Mouse (Mus musculus): ENCODE data around the gene Arhgef10l.
A peak's percentile ranks its signal among the peaks of the same experiment; 100 is the strongest.

Gene Arhgef10l

DNA sequence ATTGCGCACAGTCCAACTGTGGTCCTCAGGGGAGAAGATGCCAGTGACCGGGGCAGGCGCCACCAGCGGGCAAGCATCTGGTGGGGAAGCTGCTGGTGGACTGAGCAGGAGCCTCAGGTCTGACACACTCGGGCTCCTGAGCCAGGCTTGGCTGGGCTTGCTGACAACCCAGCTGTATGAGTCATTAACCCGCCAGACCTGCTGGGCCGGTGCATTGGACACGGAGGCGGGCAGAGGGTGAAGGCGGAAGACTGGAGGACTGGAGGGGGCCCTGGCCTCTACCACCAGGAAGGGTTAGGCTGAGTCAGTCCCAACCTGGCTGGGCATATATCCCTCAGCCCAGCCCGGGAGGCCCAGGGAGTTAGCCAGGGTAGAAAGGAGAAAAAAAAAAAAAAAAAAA is at the start of gene Arhgef10l:
TSS of gene Arhgef10l (minus strand) at position 253 of the 400 bp plus-strand sequence.
- DNase-seq (ENCODE audit: low spot score in 2 of 2), result no peak

DNA sequence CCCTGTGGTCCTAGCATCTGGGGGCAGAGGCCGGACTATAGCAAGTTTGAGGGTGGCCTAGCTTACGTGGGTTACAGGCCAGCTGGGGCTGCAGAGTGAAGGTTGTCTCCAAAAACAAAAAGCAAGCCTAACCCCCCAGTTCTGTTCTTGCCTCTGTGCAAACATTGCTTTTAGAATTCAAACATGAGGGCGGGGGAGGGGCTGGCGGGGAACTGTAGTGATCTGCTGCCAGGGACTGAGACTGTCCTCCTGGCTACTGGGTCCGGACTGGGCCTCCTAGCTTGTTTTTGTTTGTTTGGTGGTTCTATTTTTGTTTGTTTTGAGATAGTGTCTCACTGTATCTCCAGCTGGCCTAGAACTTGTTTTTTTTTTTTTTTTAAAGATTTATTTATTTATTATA is 48.8 kb upstream of the Arhgef10l start:
- no peak for DNase-seq (ENCODE audit: low spot score in 2 of 2)

GRCm38 (mm10) chr4:140713480-140714365 is 47.9 kb upstream of the Arhgef10l start:
- peak; percentile 69 to 84 for DNase-seq (ENCODE audit: low spot score in 2 of 2)

GRCm38 (mm10) chr4:140711360-140711759 is 45.5 kb upstream of the Arhgef10l start:
- DNase-seq (ENCODE audit: low spot score in 2 of 2), result no peak

DNA sequence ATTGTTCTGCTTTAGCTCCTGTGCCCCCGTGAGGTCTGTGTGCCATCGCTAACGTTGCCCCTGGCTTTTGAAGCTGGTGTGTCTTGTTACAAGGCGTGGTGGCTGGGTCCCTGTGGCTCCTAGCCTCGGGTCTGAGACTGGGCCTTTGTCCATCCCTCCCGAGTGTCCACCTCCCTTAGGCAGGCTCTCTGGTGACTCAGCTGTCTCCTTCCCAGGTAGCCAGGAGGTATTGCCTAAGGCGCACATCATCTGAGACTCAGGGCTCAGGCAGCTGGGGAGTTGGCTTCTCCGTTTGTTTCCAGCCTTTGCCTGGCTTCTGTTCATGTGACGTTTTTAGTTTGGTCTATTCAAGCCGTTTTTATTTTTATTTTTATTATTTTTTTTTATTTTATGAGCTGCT is 45.0 kb upstream of the Arhgef10l start:
- no peak for DNase-seq (ENCODE audit: low spot score in 2 of 2)

GRCm38 (mm10) chr4:140709617-140710016 is 43.8 kb upstream of the Arhgef10l start:
- no peak for DNase-seq (ENCODE audit: low spot score in 2 of 2)

DNA sequence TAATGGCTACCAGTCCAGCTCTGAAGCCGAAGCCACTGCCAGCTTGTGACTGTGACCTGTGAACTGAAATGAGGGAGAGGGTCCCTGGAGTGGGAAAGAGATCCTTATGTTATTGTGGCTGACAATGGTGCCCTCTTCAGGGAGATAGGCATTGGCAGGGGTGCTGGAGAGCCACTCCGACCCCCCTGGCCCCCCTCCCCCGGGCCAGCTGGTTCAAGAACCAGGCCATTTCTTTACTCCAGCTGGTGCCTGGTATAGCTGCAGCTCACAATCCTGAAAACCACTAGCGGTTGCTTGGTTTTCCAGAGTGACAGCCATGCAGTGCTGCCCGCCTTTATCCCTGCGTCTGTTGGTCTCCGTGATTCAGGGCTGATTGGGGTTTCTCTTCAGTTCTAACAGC is 43.3 kb upstream of the Arhgef10l start:
- DNase-seq (ENCODE audit: low spot score in 2 of 2), result no peak

DNA sequence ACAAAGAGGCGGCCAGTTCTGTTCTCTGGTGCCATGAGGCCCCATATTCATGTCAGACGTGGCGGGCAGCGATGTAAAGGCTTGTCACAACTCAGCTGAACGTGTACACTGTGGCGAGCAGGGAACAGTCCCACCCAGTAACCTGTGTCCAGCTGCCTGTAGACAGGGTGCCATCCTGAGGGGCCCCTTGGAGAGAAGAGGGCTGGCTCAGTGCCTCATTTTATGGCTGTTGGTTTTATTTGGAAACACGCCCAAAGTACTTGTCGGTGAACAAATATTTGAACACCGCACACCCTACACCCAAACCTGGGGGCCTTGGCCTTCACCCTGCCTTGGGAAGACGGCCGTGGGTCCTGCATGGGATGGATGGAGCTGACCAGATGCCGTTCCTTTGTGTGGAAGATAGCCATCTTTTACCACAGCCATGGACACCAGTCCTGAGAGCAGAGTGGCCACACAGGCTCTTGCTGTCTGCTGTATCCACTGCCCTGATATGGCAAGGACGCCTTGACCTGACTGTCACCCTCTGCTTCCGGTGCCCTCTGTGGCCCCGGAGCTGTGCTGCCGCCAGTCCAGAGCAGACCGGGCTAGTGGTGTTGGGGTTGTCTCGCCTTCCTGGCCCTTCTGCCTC is 42.6 kb upstream of the Arhgef10l start:
- no peak for DNase-seq (ENCODE audit: low spot score in 2 of 2)

DNA sequence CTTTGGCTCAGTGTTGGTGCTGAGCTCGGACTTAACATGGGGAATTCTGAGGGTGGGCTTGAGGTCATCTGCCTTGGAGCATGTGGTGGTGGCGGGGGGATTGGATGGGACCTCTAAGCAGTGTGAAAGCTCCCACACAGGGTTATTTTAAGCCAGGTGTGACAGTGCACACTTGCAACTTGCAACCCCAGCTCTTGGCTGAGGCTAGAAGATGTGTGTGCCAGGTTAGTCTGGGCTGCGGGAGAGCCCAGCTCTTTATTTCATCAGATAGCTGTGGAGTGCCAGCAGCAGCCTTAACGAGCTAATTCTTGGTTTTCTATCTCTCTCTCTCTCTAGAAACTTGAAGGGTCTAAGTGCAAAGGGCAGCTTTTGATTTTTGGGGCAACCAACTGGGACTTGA is 41.8 kb upstream of the Arhgef10l start:
- DNase-seq (ENCODE audit: low spot score in 2 of 2), result no peak

GRCm38 (mm10) chr4:140704166-140704565 is 38.4 kb upstream of the Arhgef10l start:
- DNase-seq (ENCODE audit: low spot score in 2 of 2), result no peak

GRCm38 (mm10) chr4:140703636-140704035 is 37.8 kb upstream of the Arhgef10l start:
- DNase-seq (ENCODE audit: low spot score in 2 of 2), result no peak

GRCm38 (mm10) chr4:140702611-140703327 is 37.0 kb upstream of the Arhgef10l start:
- peak; percentile 81 to 82 for DNase-seq (ENCODE audit: low spot score in 2 of 2)

DNA sequence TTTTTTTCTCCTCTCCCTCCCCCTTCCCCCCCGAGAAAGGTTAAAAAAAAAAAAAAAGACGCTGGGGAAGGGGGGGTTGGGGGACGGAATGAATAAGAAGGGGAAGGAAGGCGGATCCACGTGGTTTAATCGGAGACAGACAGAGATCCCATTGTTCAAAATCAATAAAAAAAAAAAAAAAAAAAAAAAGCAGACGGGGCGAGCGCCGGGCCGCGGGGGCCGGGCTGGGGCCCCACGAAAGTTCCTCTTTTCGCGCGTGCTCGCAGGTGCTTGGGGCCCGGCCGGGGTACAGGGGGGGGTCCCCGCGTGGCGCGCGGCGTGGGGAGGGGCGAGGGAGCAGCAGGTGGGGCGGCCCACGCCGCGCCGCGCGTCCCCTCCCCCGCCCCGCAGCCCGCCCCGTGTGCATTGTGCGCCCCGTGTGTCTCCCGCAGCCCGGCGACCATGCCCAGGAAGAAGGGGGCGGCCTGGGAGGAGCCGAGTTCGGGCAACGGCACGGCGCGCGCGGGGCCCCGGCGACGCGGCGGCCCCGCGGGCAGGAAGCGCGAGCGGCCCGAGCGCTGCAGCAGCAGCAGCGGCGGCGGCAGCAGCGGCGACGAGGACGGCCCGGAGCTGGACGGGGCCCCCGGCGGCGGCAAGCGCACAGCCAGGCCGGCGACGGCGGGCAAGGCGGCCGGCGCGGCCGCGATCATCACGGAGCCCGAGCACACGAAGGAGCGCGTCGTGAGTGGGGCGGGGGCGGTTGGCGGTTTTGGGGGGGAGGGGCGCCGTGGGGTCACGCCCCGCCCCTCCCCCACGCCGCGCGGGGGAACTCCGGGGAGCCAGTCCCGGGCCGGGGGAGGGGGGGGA is 36.1 kb upstream of the Arhgef10l start:
- DNase-seq (ENCODE audit: low spot score in 2 of 2), result peak; percentile 33 to 50

DNA sequence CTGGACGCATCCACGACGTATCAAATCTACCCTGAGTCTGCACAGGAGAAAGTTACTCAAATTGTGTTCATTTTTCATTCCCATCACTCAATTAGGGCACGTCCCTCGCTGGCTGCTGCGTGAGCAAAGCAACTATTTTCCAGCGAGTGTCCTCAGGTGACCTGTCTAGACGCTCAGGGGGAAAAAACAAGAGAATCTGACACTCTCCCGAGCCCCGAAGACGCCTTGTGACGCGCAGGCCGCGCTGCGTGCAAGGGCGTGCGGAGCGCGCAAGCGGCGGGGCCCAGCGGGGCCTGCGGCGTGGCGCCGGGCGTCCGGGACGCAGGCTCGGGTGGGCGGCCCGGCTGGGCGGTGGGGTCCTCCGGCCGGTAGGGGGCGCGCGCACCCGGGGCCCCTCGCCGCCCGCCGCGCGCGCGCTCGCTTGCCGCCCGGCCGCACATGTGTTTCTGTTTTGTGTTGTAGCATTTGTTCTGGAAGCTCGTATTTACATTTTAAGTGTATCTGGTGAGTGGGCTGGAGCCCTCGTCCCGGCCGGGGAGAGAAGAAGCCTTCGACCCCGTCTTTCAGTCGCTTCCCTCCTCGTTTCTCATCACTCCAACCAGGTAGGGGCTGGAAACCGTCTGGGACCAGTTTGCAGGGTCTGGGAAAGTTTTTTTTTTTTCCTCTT is 35.4 kb upstream of the Arhgef10l start:
- peak; percentile 67 to 81 for DNase-seq (ENCODE audit: low spot score in 2 of 2)

GRCm38 (mm10) chr4:140700269-140701018 is 34.6 kb upstream of the Arhgef10l start, which contains the start of gene Rcc2:
Gene Rcc2, plus strand, starts transcription at chr4:140700541.
- DNase-seq (ENCODE audit: low spot score in 2 of 2), result no peak

GRCm38 (mm10) chr4:140699441-140700127 is 33.8 kb upstream of the Arhgef10l start:
- peak; percentile 59 to 65 for DNase-seq (ENCODE audit: low spot score in 2 of 2)

GRCm38 (mm10) chr4:140695675-140696585 is 30.1 kb upstream of the Arhgef10l start:
- DNase-seq (ENCODE audit: low spot score in 2 of 2), result no peak

DNA sequence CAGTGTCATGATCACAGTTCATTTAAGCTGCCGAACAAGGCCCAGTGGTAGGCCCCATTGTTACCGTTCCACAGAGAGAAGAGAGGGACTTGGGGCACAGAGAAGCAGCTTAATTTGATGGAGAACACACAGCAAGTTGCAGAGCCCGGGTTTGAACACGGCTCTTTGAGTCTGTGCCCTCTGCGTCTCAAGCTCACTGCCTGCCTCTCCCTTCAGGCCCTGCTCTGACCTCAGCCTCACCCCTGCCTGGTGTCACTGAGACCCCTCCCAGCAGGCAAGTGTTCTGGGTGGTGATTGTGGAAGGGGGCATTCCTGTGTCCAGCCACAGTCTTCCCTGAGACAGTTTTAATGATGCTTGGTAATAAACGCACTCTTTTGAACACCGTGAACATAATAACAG is 29.3 kb upstream of the Arhgef10l start:
- DNase-seq (ENCODE audit: low spot score in 2 of 2), result no peak

Data from spleen, postnatal 14 days (tissue).